Mouse (Mus musculus): ENCODE measurements around the gene Zfp346.

The Zfp346 gene

DNA sequence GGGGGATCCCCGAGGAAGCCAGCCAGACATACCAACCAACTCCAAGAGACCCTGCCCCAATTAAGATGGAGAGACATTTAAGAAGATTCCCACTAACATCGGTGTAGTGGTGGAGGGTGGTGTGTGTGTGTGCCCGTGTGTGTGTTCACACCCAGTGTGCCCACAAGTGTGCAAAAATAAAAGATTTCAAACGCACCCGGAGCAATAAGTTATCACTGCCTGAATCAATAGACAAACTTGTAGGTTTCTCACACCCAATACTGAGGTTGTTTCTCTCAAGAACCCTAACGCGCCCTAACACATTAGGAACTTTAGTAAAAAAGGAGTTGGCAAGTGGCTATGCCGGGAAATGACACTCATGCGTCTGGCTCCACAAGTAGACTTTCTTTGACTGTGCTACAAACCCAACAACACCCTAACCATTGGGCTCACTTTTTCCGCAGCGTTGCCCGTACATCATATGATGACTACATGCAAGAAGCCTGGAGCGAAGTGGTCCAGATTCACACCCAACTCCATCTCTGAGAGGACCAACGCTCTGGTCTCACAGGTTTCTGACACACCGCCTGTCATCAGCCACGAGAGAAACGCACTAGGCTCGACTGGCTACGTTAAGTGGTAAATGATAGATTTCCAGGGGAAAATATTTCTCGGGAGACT is 5.9 kb upstream of the Zfp346 start:
- TF ChIP-seq NANOG (IDR thresholded peaks at IDR 0.05; ENCODE audit: borderline replicate concordance, low read length) = no peak
- no peak for TF ChIP-seq CTCF (conservative IDR thresholded peaks at IDR 0.05; ENCODE audit: low read length)
- no peak for TF ChIP-seq POU5F1 (IDR thresholded peaks at IDR 0.05; ENCODE audit: borderline replicate concordance, low read length)
- H3K27me3 ChIP-seq (ENCODE audit: insufficient read depth, low read length) = no peaks in the 10 kb centered on the region
- H3K4me1 ChIP-seq (replicated peaks; ENCODE audit: low read depth, low read length) = peaks cover 10% of the 10 kb centered on the region
- no peaks in the 10 kb centered on the region for H3K36me3 ChIP-seq (ENCODE audit: insufficient read depth, low read length)
- H3K9me3 ChIP-seq (ENCODE audit: low read length) = peaks cover 7% of the 10 kb centered on the region
- peak overlapping the region; percentile 89 for H3K4me3 ChIP-seq (replicated peaks; ENCODE audit: low read length)

DNA sequence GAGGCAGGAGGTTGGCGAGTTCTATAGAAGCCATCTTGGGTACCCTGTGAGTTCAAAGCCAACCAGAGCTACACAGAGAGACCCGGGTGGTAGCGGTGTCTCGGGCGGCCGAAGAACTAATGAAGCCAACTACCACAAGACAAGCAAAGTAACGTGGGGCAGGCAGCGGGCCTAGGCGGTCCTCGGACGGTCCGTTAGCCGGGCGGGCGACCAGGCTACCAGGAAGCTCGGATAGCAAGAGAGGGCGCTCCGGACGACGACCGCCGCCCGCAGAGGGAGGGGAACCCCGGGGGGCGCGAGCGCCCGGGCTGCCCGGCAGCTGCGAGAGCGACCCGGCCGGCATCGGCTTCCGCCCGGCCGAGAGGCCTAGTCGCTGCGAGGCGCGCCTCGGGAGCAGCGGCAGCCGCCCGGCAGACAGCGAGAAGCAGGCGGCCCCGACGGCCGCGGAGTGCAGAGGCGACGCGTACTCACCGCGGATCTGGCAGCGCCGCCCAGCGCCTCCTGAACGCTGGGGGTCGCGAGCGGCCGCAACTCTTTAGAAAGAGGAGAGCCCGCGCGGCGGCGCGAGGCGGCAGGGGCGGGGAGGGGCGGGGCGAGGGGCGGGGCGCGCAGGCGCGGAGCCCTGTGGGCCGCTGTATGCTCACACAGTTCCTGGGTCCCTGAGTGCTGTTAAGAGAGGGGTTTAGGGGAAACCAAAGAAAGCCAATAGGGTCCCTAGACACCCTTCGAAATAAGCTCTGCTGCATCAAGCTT is 5.2 kb upstream of the Zfp346 start, which contains the start of gene Uimc1:
Gene Uimc1 (minus strand): TSS at position 575 of the 753 bp plus-strand sequence.
- Histone ChIP-seq H3K4me1 (replicated peaks; ENCODE audit: low read depth, low read length) (peaks cover 15% of the 10 kb centered on the region), H3K4me3 (replicated peaks; ENCODE audit: low read length) (peak within 1 kb of the TSS; percentile 89), H3K36me3 (ENCODE audit: insufficient read depth, low read length) (no peaks in the 10 kb centered on the region), H3K9me3 (ENCODE audit: low read length) (peaks cover 7% of the 10 kb centered on the region), H3K27me3 (ENCODE audit: insufficient read depth, low read length) (no peaks in the 10 kb centered on the region)
- TF ChIP-seq CTCF (conservative IDR thresholded peaks at IDR 0.05; ENCODE audit: low read length) (no peak), NANOG (IDR thresholded peaks at IDR 0.05; ENCODE audit: borderline replicate concordance, low read length) (no peak), POU5F1 (IDR thresholded peaks at IDR 0.05; ENCODE audit: borderline replicate concordance, low read length) (no peak)

- Histone ChIP-seq H3K4me1 (replicated peaks; ENCODE audit: low read depth, low read length) (peaks cover 23% of the 10 kb centered on the region), H3K9me3 (ENCODE audit: low read length) (peaks cover 7% of the 10 kb centered on the region), H3K27me3 (ENCODE audit: insufficient read depth, low read length) (no peaks in the 10 kb centered on the region), H3K36me3 (ENCODE audit: insufficient read depth, low read length) (no peaks in the 10 kb centered on the region), H3K4me3 (replicated peaks; ENCODE audit: low read length) (no peak overlapping the region)
- TF ChIP-seq NANOG (IDR thresholded peaks at IDR 0.05; ENCODE audit: borderline replicate concordance, low read length) = no peak
- TF ChIP-seq POU5F1 (IDR thresholded peaks at IDR 0.05; ENCODE audit: borderline replicate concordance, low read length) = no peak
- no peak for TF ChIP-seq CTCF (conservative IDR thresholded peaks at IDR 0.05; ENCODE audit: low read length)
Observed at GRCm38 (mm10) chr13:55101627-55102026, 3.5 kb upstream of the Zfp346 start.

- Histone ChIP-seq H3K36me3 (ENCODE audit: insufficient read depth, low read length) (peaks cover 2% of the 10 kb centered on the region), H3K27me3 (ENCODE audit: insufficient read depth, low read length) (no peaks in the 10 kb centered on the region), H3K9me3 (ENCODE audit: low read length) (peaks cover 7% of the 10 kb centered on the region), H3K4me1 (replicated peaks; ENCODE audit: low read depth, low read length) (peaks cover 28% of the 10 kb centered on the region), H3K4me3 (replicated peaks; ENCODE audit: low read length) (no peak overlapping the region)
- TF ChIP-seq CTCF (conservative IDR thresholded peaks at IDR 0.05; ENCODE audit: low read length) = no peak
- TF ChIP-seq NANOG (IDR thresholded peaks at IDR 0.05; ENCODE audit: borderline replicate concordance, low read length) = no peak
- TF ChIP-seq POU5F1 (IDR thresholded peaks at IDR 0.05; ENCODE audit: borderline replicate concordance, low read length) = no peak
Observed at GRCm38 (mm10) chr13:55102366-55102765, 2.7 kb upstream of the Zfp346 start.

GRCm38 (mm10) chr13:55103351-55103750 is 1.8 kb upstream of the Zfp346 start:
- H3K36me3 ChIP-seq (ENCODE audit: insufficient read depth, low read length) = peaks cover 12% of the 10 kb centered on the region
- H3K4me3 ChIP-seq (replicated peaks; ENCODE audit: low read length) = no peak overlapping the region
- TF ChIP-seq CTCF (conservative IDR thresholded peaks at IDR 0.05; ENCODE audit: low read length) (no peak), NANOG (IDR thresholded peaks at IDR 0.05; ENCODE audit: borderline replicate concordance, low read length) (no peak), POU5F1 (IDR thresholded peaks at IDR 0.05; ENCODE audit: borderline replicate concordance, low read length) (no peak)
- peaks cover 7% of the 10 kb centered on the region for H3K9me3 ChIP-seq (ENCODE audit: low read length)
- peaks cover 28% of the 10 kb centered on the region for H3K4me1 ChIP-seq (replicated peaks; ENCODE audit: low read depth, low read length)
- H3K27me3 ChIP-seq (ENCODE audit: insufficient read depth, low read length) = no peaks in the 10 kb centered on the region

- no peaks in the 10 kb centered on the region for H3K27me3 ChIP-seq (ENCODE audit: insufficient read depth, low read length)
- TF ChIP-seq POU5F1 (IDR thresholded peaks at IDR 0.05; ENCODE audit: borderline replicate concordance, low read length) = no peak
- peaks cover 32% of the 10 kb centered on the region for H3K4me1 ChIP-seq (replicated peaks; ENCODE audit: low read depth, low read length)
- H3K4me3 ChIP-seq (replicated peaks; ENCODE audit: low read length) = peak overlapping the region; percentile 99
- H3K36me3 ChIP-seq (ENCODE audit: insufficient read depth, low read length) = peaks cover 28% of the 10 kb centered on the region
- H3K9me3 ChIP-seq (ENCODE audit: low read length) = peaks cover 7% of the 10 kb centered on the region
Observed at GRCm38 (mm10) chr13:55105953-55106691, 1.0 kb downstream of the Zfp346 start.

- H3K9me3 ChIP-seq (ENCODE audit: low read length) = no peaks in the 10 kb centered on the region
- H3K36me3 ChIP-seq (ENCODE audit: insufficient read depth, low read length) = peaks cover 38% of the 10 kb centered on the region
- H3K4me1 ChIP-seq (replicated peaks; ENCODE audit: low read depth, low read length) = peaks cover 33% of the 10 kb centered on the region
- no peak for TF ChIP-seq NANOG (IDR thresholded peaks at IDR 0.05; ENCODE audit: borderline replicate concordance, low read length)
- no peak for TF ChIP-seq CTCF (conservative IDR thresholded peaks at IDR 0.05; ENCODE audit: low read length)
- no peak for TF ChIP-seq POU5F1 (IDR thresholded peaks at IDR 0.05; ENCODE audit: borderline replicate concordance, low read length)
- no peak overlapping the region for H3K4me3 ChIP-seq (replicated peaks; ENCODE audit: low read length)
- no peaks in the 10 kb centered on the region for H3K27me3 ChIP-seq (ENCODE audit: insufficient read depth, low read length)
Observed at GRCm38 (mm10) chr13:55107116-55107515, 2.0 kb downstream of the Zfp346 start.

GRCm38 (mm10) chr13:55107694-55108093 is 2.6 kb downstream of the Zfp346 start:
- no peaks in the 10 kb centered on the region for H3K9me3 ChIP-seq (ENCODE audit: low read length)
- peaks cover 43% of the 10 kb centered on the region for H3K36me3 ChIP-seq (ENCODE audit: insufficient read depth, low read length)
- no peaks in the 10 kb centered on the region for H3K27me3 ChIP-seq (ENCODE audit: insufficient read depth, low read length)
- H3K4me1 ChIP-seq (replicated peaks; ENCODE audit: low read depth, low read length) = peaks cover 33% of the 10 kb centered on the region
- no peak for TF ChIP-seq CTCF (conservative IDR thresholded peaks at IDR 0.05; ENCODE audit: low read length)
- TF ChIP-seq POU5F1 (IDR thresholded peaks at IDR 0.05; ENCODE audit: borderline replicate concordance, low read length) = no peak
- TF ChIP-seq NANOG (IDR thresholded peaks at IDR 0.05; ENCODE audit: borderline replicate concordance, low read length) = no peak
- no peak overlapping the region for H3K4me3 ChIP-seq (replicated peaks; ENCODE audit: low read length)

Measured in E14TG2a.4 (cell line).